Mouse (Mus musculus): ENCODE data around the gene Disc1.

The Disc1 gene

GRCm38 (mm10) chr8:125165505-125166446 lies 111.8 kb downstream of the Disc1 start:
- in situ Hi-C loops (cut with MboI; ENCODE audit: low pct_unique_long_range_greater_than_20kb in 1 of 2, low sequenced_read_pairs in 2 of 2, unreplicated experiment in 1 of 2): no loop called here

- in situ Hi-C loops (cut with MboI; ENCODE audit: low pct_unique_long_range_greater_than_20kb in 1 of 2, low sequenced_read_pairs in 2 of 2, unreplicated experiment in 1 of 2): no loop called here
These were observed 112.5 kb downstream of the Disc1 start for GRCm38 (mm10) chr8:125166545-125166944.

GRCm38 (mm10) chr8:125166988-125167387 lies 113.0 kb downstream of the Disc1 start:
- in situ Hi-C loops (cut with MboI; ENCODE audit: low pct_unique_long_range_greater_than_20kb in 1 of 2, low sequenced_read_pairs in 2 of 2, unreplicated experiment in 1 of 2): no loop called here

GRCm38 (mm10) chr8:125169628-125170027 lies 115.6 kb downstream of the Disc1 start:
- in situ Hi-C loops (cut with MboI; ENCODE audit: low pct_unique_long_range_greater_than_20kb in 1 of 2, low sequenced_read_pairs in 2 of 2, unreplicated experiment in 1 of 2): no loop called here

- in situ Hi-C loops (cut with MboI; ENCODE audit: low pct_unique_long_range_greater_than_20kb in 1 of 2, low sequenced_read_pairs in 2 of 2, unreplicated experiment in 1 of 2): no loop called here
These were observed 117.5 kb downstream of the Disc1 start for GRCm38 (mm10) chr8:125171531-125171930.

GRCm38 (mm10) chr8:125174237-125174636 lies 120.2 kb downstream of the Disc1 start:
- in situ Hi-C loops (cut with MboI; ENCODE audit: low pct_unique_long_range_greater_than_20kb in 1 of 2, low sequenced_read_pairs in 2 of 2, unreplicated experiment in 1 of 2): no loop called here

GRCm38 (mm10) chr8:125174851-125175250 lies 120.9 kb downstream of the Disc1 start:
- in situ Hi-C loops (cut with MboI; ENCODE audit: low pct_unique_long_range_greater_than_20kb in 1 of 2, low sequenced_read_pairs in 2 of 2, unreplicated experiment in 1 of 2): loop anchor here in 1 of 2 experiments (25.0 kb wide), 1 partner anchor 537 kb away; no protein-coding TSS in a partner anchor

GRCm38 (mm10) chr8:125175661-125176060 lies 121.7 kb downstream of the Disc1 start:
- in situ Hi-C loops (cut with MboI; ENCODE audit: low pct_unique_long_range_greater_than_20kb in 1 of 2, low sequenced_read_pairs in 2 of 2, unreplicated experiment in 1 of 2): loop anchor here in 1 of 2 experiments (25.0 kb wide), 1 partner anchor 537 kb away; no protein-coding TSS in a partner anchor

GRCm38 (mm10) chr8:125177091-125177490 lies 123.1 kb downstream of the Disc1 start:
- in situ Hi-C loops (cut with MboI; ENCODE audit: low pct_unique_long_range_greater_than_20kb in 1 of 2, low sequenced_read_pairs in 2 of 2, unreplicated experiment in 1 of 2): loop anchor here in 1 of 2 experiments (25.0 kb wide), 1 partner anchor 535 kb away; no protein-coding TSS in a partner anchor

- in situ Hi-C loops (cut with MboI; ENCODE audit: low pct_unique_long_range_greater_than_20kb in 1 of 2, low sequenced_read_pairs in 2 of 2, unreplicated experiment in 1 of 2): loop anchor here in 1 of 2 experiments (25.0 kb wide), 1 partner anchor 534 kb away; no protein-coding TSS in a partner anchor
These were observed 124.0 kb downstream of the Disc1 start for GRCm38 (mm10) chr8:125177958-125178357.

- in situ Hi-C loops (cut with MboI; ENCODE audit: low pct_unique_long_range_greater_than_20kb in 1 of 2, low sequenced_read_pairs in 2 of 2, unreplicated experiment in 1 of 2): loop anchor here (10.0 to 25.0 kb wide), 4 partner anchors 381 to 681 kb away; partner anchors contain the start of gene Sipa1l2 (in 1 of the 2)
These were observed 129.8 kb downstream of the Disc1 start for GRCm38 (mm10) chr8:125183548-125184451.

- in situ Hi-C loops (cut with MboI; ENCODE audit: low pct_unique_long_range_greater_than_20kb in 1 of 2, low sequenced_read_pairs in 2 of 2, unreplicated experiment in 1 of 2): loop anchor here (10.0 to 25.0 kb wide), 4 partner anchors 380 to 680 kb away; partner anchors contain the start of gene Sipa1l2 (in 1 of the 2)
These were observed 130.4 kb downstream of the Disc1 start for GRCm38 (mm10) chr8:125184452-125184817.

GRCm38 (mm10) chr8:125184881-125185280 lies 130.9 kb downstream of the Disc1 start:
- in situ Hi-C loops (cut with MboI; ENCODE audit: low pct_unique_long_range_greater_than_20kb in 1 of 2, low sequenced_read_pairs in 2 of 2, unreplicated experiment in 1 of 2): loop anchor here (10.0 to 25.0 kb wide), 4 partner anchors 380 to 680 kb away; partner anchors contain the start of gene Sipa1l2 (in 1 of the 2)

GRCm38 (mm10) chr8:125187044-125187443 lies 133.0 kb downstream of the Disc1 start:
- in situ Hi-C loops (cut with MboI; ENCODE audit: low pct_unique_long_range_greater_than_20kb in 1 of 2, low sequenced_read_pairs in 2 of 2, unreplicated experiment in 1 of 2): loop anchor here (10.0 to 25.0 kb wide), 4 partner anchors 378 to 678 kb away; partner anchors contain the start of gene Sipa1l2 (in 1 of the 2)

GRCm38 (mm10) chr8:125193701-125194100 lies 139.7 kb downstream of the Disc1 start:
- in situ Hi-C loops (cut with MboI; ENCODE audit: low pct_unique_long_range_greater_than_20kb in 1 of 2, low sequenced_read_pairs in 2 of 2, unreplicated experiment in 1 of 2): loop anchor here in 1 of 2 experiments (25.0 kb wide), 1 partner anchor 519 kb away; no protein-coding TSS in a partner anchor

- in situ Hi-C loops (cut with MboI; ENCODE audit: low pct_unique_long_range_greater_than_20kb in 1 of 2, low sequenced_read_pairs in 2 of 2, unreplicated experiment in 1 of 2): loop anchor here in 1 of 2 experiments (25.0 kb wide), 1 partner anchor 517 kb away; no protein-coding TSS in a partner anchor
These were observed 141.1 kb downstream of the Disc1 start for GRCm38 (mm10) chr8:125195121-125195520.

- in situ Hi-C loops (cut with MboI; ENCODE audit: low pct_unique_long_range_greater_than_20kb in 1 of 2, low sequenced_read_pairs in 2 of 2, unreplicated experiment in 1 of 2): loop anchor here in 1 of 2 experiments (25.0 kb wide), 1 partner anchor 516 kb away; no protein-coding TSS in a partner anchor
These were observed 142.6 kb downstream of the Disc1 start for GRCm38 (mm10) chr8:125196573-125197094.

Measured in mouse embryonic stem cell (cell line).